In genomic region chr14:20733952-20734774, GRCm38 (mm10) we compare ENCODE assay signal across 8 mouse cellular contexts. TPM values are rescaled to one million over a fixed set of nuclear protein-coding genes. Genes with fewer than 3 reads are reported as not detected.
DNase-seq lines count a peak whose midpoint lies in the region; ATAC-seq and TF ChIP-seq lines count a peak whose summit lies in the region.

Ndst2 (minus strand) TSS chr14:20734562.

- peak within 1 kb of the TSS; percentile 71 for H3K4me2 ChIP-seq in heart, embryonic 11.5 days
- peak within 1 kb of the TSS; percentile 88 for H3K4me2 ChIP-seq in kidney, embryonic 16.5 days (replicated peaks; ENCODE audit: low read depth, low read length)
- H3K4me2 ChIP-seq in myocyte (ENCODE audit: low read depth): peak within 1 kb of the TSS; percentile 69

- DNase-seq in B cell, adult 2 months: peak; percentile 91 to 92
- peak; percentile 95 for DNase-seq in brain, embryonic 14.5 days (ENCODE audit: low read depth)
- DNase-seq in liver, adult 2 months (ENCODE audit: extremely low read depth, low read depth, low spot score): peak; percentile 55
- DNase-seq in splenic B cell, adult 2 months (ENCODE audit: low read depth, low spot score): peak; percentile 94

- H3K4me3 ChIP-seq in erythroblast, embryonic 14.5 days (replicated peaks): peak within 1 kb of the TSS; percentile 92
- peak within 1 kb of the TSS; percentile 84 for H3K4me3 ChIP-seq in heart, embryonic 11.5 days (ENCODE audit: low read depth, low read length)
- H3K4me3 ChIP-seq in kidney, embryonic 16.5 days (ENCODE audit: low read length): peak within 1 kb of the TSS; percentile 69
- peak within 1 kb of the TSS; percentile 83 for H3K4me3 ChIP-seq in liver, adult 2 months (ENCODE audit: insufficient read depth, low read depth, low read length)
- peak within 1 kb of the TSS; percentile 56 for H3K4me3 ChIP-seq in myocyte

- ATAC-seq in heart, embryonic 11.5 days (replicated peaks; ENCODE audit: insufficient number of reproducible peaks, low FRiP score, low TSS enrichment): peak; percentile 98
- ATAC-seq in kidney, embryonic 16.5 days (ENCODE audit: low FRiP score, low TSS enrichment): peak; percentile 99

- H3K27ac ChIP-seq in heart, embryonic 11.5 days (ENCODE audit: low read depth, low read length): peak within 1 kb of the TSS; percentile 89
- peak within 1 kb of the TSS; percentile 91 for H3K27ac ChIP-seq in kidney, embryonic 16.5 days (ENCODE audit: low read length)
- H3K27ac ChIP-seq in liver, adult 2 months (replicated peaks; ENCODE audit: insufficient read depth, low read depth, low read length): peak within 1 kb of the TSS; percentile 99

- H3ac ChIP-seq in myocyte (ENCODE audit: control insufficient read depth, insufficient read length): peak within 1 kb of the TSS; percentile 98

- WGBS in heart, embryonic 11.5 days (ENCODE audit: insufficient replicate concordance): under 1% methylated on average over 76 of the region's 81 CpGs
- WGBS in kidney, embryonic 16.5 days: under 1% methylated on average over 78 of the region's 81 CpGs
- under 1% methylated on average over 71 of the region's 81 CpGs for WGBS in liver, adult 2 months

- peak; percentile 94 for TF ChIP-seq POLR2A in brain, embryonic 14.5 days (IDR thresholded peaks at IDR 0.05; ENCODE audit: borderline replicate concordance, extremely low read depth, insufficient read depth, insufficient read length, poor library complexity, severe bottlenecking)
- TF ChIP-seq POLR2A in liver, adult 2 months (IDR thresholded peaks at IDR 0.05; ENCODE audit: extremely low read depth, insufficient read depth, low read length): peak; percentile 68; the same call in 1 of the 2 replicates
- TF ChIP-seq POLR2A in myocyte (IDR thresholded peaks at IDR 0.05; ENCODE audit: insufficient read length, low read depth): peak; percentile 93

- TF ChIP-seq CTCF in brain, embryonic 14.5 days (IDR thresholded peaks at IDR 0.05; ENCODE audit: borderline replicate concordance, extremely low read depth, insufficient read depth, insufficient read length): no peak
- no peak for TF ChIP-seq CTCF in liver, adult 2 months (IDR thresholded peaks at IDR 0.05; ENCODE audit: low read depth, low read length)

- no peaks in the 10 kb centered on the region for H3K9me3 ChIP-seq in erythroblast, embryonic 14.5 days (ENCODE audit: control insufficient read depth, low read length)
- H3K9me3 ChIP-seq in heart, embryonic 11.5 days (replicated peaks; ENCODE audit: control insufficient read depth, low read length): no peaks in the 10 kb centered on the region
- no peaks in the 10 kb centered on the region for H3K9me3 ChIP-seq in kidney, embryonic 16.5 days (ENCODE audit: low read length)

- H3K36me3 ChIP-seq in erythroblast, embryonic 14.5 days (ENCODE audit: control insufficient read depth): peaks cover 57% of the 10 kb centered on the region
- H3K36me3 ChIP-seq in heart, embryonic 11.5 days (ENCODE audit: control insufficient read depth, insufficient read depth, low read length): peaks cover 29% of the 10 kb centered on the region
- peaks cover 18% of the 10 kb centered on the region for H3K36me3 ChIP-seq in kidney, embryonic 16.5 days (ENCODE audit: insufficient read depth, low read length)
- peaks cover 23% of the 10 kb centered on the region for H3K36me3 ChIP-seq in liver, adult 2 months (ENCODE audit: control insufficient read depth, insufficient read depth, low read length)
- H3K36me3 ChIP-seq in myocyte (ENCODE audit: control insufficient read depth, insufficient read depth): peaks cover 20% of the 10 kb centered on the region
- peaks cover 4% of the 10 kb centered on the region; the same call in 1 of the 2 replicates for H3K36me3 ChIP-seq in splenic B cell, adult 2 months (ENCODE audit: control insufficient read depth, insufficient read depth, low read length, poor library complexity, severe bottlenecking)

- no peaks in the 10 kb centered on the region; the same call in 1 of the 2 replicates for H3K79me2 ChIP-seq in liver, adult 2 months (ENCODE audit: control insufficient read depth, insufficient read depth, low read length)
- H3K79me2 ChIP-seq in myocyte (ENCODE audit: control insufficient read depth, insufficient read depth): no peaks in the 10 kb centered on the region

- H3K27me3 ChIP-seq in erythroblast, embryonic 14.5 days (ENCODE audit: control insufficient read depth): no peaks in the 10 kb centered on the region
- no peaks in the 10 kb centered on the region for H3K27me3 ChIP-seq in heart, embryonic 11.5 days (ENCODE audit: control insufficient read depth, insufficient read depth, low read length)
- H3K27me3 ChIP-seq in kidney, embryonic 16.5 days (ENCODE audit: insufficient read depth, low read length): no peaks in the 10 kb centered on the region
- no peaks in the 10 kb centered on the region for H3K27me3 ChIP-seq in liver, adult 2 months (ENCODE audit: control insufficient read depth, insufficient read depth, low read length)
- no peaks in the 10 kb centered on the region for H3K27me3 ChIP-seq in myocyte (ENCODE audit: control insufficient read depth, insufficient read depth, insufficient read length)
- no peaks in the 10 kb centered on the region for H3K27me3 ChIP-seq in splenic B cell, adult 2 months (ENCODE audit: control insufficient read depth, insufficient read depth, low read length, poor library complexity, severe bottlenecking)

- H3K4me1 ChIP-seq in erythroblast, embryonic 14.5 days (ENCODE audit: control insufficient read depth): peaks cover 78% of the 10 kb centered on the region
- H3K4me1 ChIP-seq in heart, embryonic 11.5 days (ENCODE audit: control insufficient read depth, insufficient read depth, low read length): peaks cover 22% of the 10 kb centered on the region
- H3K4me1 ChIP-seq in kidney, embryonic 16.5 days (ENCODE audit: insufficient read depth, low read length): peaks cover 22% of the 10 kb centered on the region
- H3K4me1 ChIP-seq in liver, adult 2 months (ENCODE audit: control insufficient read depth, insufficient read depth, low read length): peaks cover 7% of the 10 kb centered on the region

- peak within 1 kb of the TSS; percentile 93 for H3K9ac ChIP-seq in heart, embryonic 11.5 days (ENCODE audit: low read depth, low read length)
- peak within 1 kb of the TSS; percentile 96 for H3K9ac ChIP-seq in kidney, embryonic 16.5 days (replicated peaks; ENCODE audit: low read length)
- H3K9ac ChIP-seq in liver, adult 2 months (ENCODE audit: low read depth, low read length): peak within 1 kb of the TSS; percentile 92

TF ChIP-seq in myocyte, 11 proteins besides CTCF, POLR2A, EP300 and RAD21:
- TF ChIP-seq MYOG (IDR thresholded peaks at IDR 0.05; ENCODE audit: control insufficient read depth in 1 of 3, insufficient read depth in 1 of 3, insufficient read length in 2 of 3, low read depth in 2 of 3) (peak in 1 of 3 experiments; percentile 23), TCF12 (IDR thresholded peaks at IDR 0.05; ENCODE audit: insufficient read depth, poor library complexity, severe bottlenecking) (no peak), SRF (IDR thresholded peaks at IDR 0.05; ENCODE audit: control insufficient read depth, insufficient read length, low read depth) (no peak), USF1 (IDR thresholded peaks at IDR 0.05; ENCODE audit: low read depth) (no peak), POLR2AphosphoS2 (IDR thresholded peaks at IDR 0.05; ENCODE audit: insufficient read length, low read depth) (peak; percentile 95), MYOD1 (IDR thresholded peaks at IDR 0.05; ENCODE audit: control insufficient read depth in 1 of 3, insufficient read length in 2 of 3, low read depth in 2 of 3) (peak in 1 of 3 experiments; percentile 39), TCF3 (IDR thresholded peaks at IDR 0.05; ENCODE audit: insufficient read length, low read depth) (no peak), CEBPB (IDR thresholded peaks at IDR 0.05; ENCODE audit: insufficient read depth, poor library complexity, severe bottlenecking) (no peak)

RNA-seq across cellular contexts. Expression of gene Ndst2, which starts in this region (rescaled TPM):
- polyA plus RNA-seq in brain, embryonic 14.5 days (2012; rRNA removed): 33.3 and 38.6 TPM in 2 replicates
- 0.80 and 1.5 TPM in 2 replicates for polyA plus RNA-seq in erythroblast, embryonic 14.5 days (2012)
- 18.7 and 19.1 TPM in 2 replicates for polyA plus RNA-seq in heart, embryonic 11.5 days (2014; fragmentation: Nextera tagmentation; extraction: Ambion mirVana)
- polyA plus RNA-seq in kidney, embryonic 16.5 days (2015; fragmentation: Nextera tagmentation; extraction: Ambion mirVana): 31.6 and 33.5 TPM in 2 replicates
- total RNA-seq in liver, adult 2 months (2014; rRNA removed): 10.8 and 13.2 TPM in 2 replicates
- 22.8 and 33.2 TPM in 2 replicates for polyA plus RNA-seq in liver, adult 2 months (2012; rRNA removed)
- polyA plus RNA-seq in myocyte (2012; fragmentation: generic; extraction: Trizol): 11.9 TPM

Comparison
In these comparisons a context has a peak if more than half of its experiments do, and no peak if none do; other contexts are left out.
1. Peak in every context shown above with its lines: DNase-seq, ATAC-seq, H3K4me3 ChIP-seq and H3K27ac ChIP-seq.